Mouse (Mus musculus): ENCODE results near the gene Rilpl1.
"Not testable (repeated sequence)": the region's sequence is repeated elsewhere in the genome, so short reads cannot be mapped to it uniquely, and the experiment has no call there.

DNA sequence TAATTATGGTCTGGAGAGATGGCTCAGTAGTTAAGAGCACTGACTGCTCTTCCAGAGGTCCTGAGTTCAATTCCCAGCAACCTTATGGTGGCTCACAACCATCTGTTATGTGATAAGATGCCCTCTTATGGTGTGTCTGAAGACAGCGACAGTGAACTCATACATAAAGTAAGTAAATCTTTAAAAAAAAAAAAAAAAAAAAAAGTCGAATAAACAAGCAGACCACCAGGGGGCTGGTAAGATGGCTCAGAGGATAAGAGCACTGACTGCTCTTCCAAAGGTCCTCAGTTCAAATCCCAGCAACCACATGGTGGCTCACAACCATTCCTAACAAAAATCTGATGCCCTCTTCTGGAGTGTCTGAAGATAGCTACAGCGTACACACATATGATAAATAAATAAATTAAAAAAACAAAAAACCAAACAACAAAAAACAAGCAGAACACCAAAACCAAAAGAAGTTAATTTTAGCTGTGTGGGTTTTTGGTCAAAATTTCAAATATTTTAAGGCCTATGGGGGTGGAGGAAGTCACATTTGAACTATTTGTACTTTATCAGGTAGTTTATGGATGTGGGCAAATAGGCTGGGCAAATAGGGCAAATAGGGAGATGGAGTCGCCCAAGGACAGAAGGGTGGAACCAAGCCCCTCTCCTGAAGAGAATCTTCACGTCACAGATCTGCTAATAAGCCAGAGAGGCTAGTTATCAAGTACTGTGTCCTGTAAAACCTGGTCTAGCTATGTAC lies 20.3 kb upstream of the Rilpl1 start:
- TF ChIP-seq CTCF, POLR2A (IDR thresholded peaks at IDR 0.05; ENCODE audit: insufficient read depth, low read depth, low read length): not testable (repeated sequence)

Data from olfactory bulb, adult 2 months (tissue).